Mouse (Mus musculus): ENCODE data around the gene Cdh6.

DNA sequence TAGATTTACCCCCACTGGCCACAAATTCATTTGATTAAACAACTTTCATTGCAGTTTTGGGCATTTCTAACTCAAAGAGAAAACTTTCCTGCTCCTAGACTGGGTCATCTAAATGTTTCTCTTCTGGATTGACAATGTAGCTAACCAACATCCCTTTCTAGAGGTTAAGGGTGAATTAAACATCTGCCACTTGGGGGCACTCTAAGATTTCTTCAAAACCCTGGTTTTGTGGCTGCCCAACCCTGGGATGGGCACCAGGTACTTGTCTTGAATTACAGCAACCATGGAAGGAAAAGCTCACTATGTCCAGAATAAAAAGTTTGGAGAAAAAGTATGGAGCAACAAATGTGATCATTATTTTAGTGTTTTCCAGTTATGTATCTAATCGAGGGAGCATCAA, 39.4 kb downstream of the Cdh6 start:
- TF ChIP-seq EP300 (optimal IDR thresholded peaks at IDR 0.05) (no peak), CTCF (IDR thresholded peaks at IDR 0.05; ENCODE audit: low read depth) (peak; percentile 65)

All from stomach, postnatal 0 days (tissue).